Mouse (Mus musculus) cerebral cortex, adult 2 months (tissue): Measurements from ENCODE around the gene Gle1.

ENCODE experiments used
- WGBS: fragments of 180-500 bp; shearing (Covaris S2); methylation state at CpG from one replicate; pipeline ENCODE4 v1.1.7; 2018; 5-methylcytosine and 5-hydroxymethylcytosine counted together

Gene Gle1

GRCm38 (mm10) chr2:29964354-29965249 lies 29.4 kb downstream of the Gle1 start:
- WGBS: 6% methylated on average over 10 of the region's 10 CpGs

- WGBS: under 1% methylated on average over 71 of the region's 82 CpGs
These were observed 30.1 kb downstream of the Gle1 start, which contains the start of gene Sptan1 for GRCm38 (mm10) chr2:29965250-29965843. Gene Sptan1, plus strand, starts transcription at chr2:29965560.

GRCm38 (mm10) chr2:29965906-29966305 lies 30.7 kb downstream of the Gle1 start:
- 1% methylated on average over 33 of the region's 41 CpGs for WGBS

- WGBS: 26% methylated on average over 2 of the region's 2 CpGs
These were observed 31.6 kb downstream of the Gle1 start for GRCm38 (mm10) chr2:29966826-29967225.

- WGBS: 23% methylated on average over 5 of the region's 5 CpGs
These were observed 32.5 kb downstream of the Gle1 start for GRCm38 (mm10) chr2:29967768-29968167.

- 33% methylated on average over 5 of the region's 5 CpGs for WGBS
These were observed 33.4 kb downstream of the Gle1 start for GRCm38 (mm10) chr2:29968638-29969037.

- WGBS: 27% methylated on average over 9 of the region's 9 CpGs
These were observed 36.8 kb downstream of the Gle1 start for GRCm38 (mm10) chr2:29971838-29972635.

GRCm38 (mm10) chr2:29973525-29973924 lies 38.3 kb downstream of the Gle1 start:
- WGBS: 17% methylated on average over 2 of the region's 2 CpGs

- WGBS: 94% methylated on average over 1 of the region's 1 CpGs
These were observed 45.4 kb downstream of the Gle1 start for GRCm38 (mm10) chr2:29980661-29981060.

GRCm38 (mm10) chr2:29991962-29992361 lies 56.7 kb downstream of the Gle1 start:
- WGBS: 18% methylated on average over 2 of the region's 2 CpGs

GRCm38 (mm10) chr2:30009101-30009500 lies 73.9 kb downstream of the Gle1 start:
- WGBS: 36% methylated on average over 1 of the region's 1 CpGs
